Mouse (Mus musculus): ENCODE data around the gene Cfp.

Gene Cfp

GRCm38 (mm10) chrX:20931364-20931763 is at the start of gene Cfp:
Gene Cfp, minus strand, starts transcription at chrX:20931555.
- no peak for DNase-seq

GRCm38 (mm10) chrX:20980901-20981300 is 49.5 kb upstream of the Cfp start:
- no peak for DNase-seq

GRCm38 (mm10) chrX:20961477-20962378 is 30.4 kb upstream of the Cfp start, which contains the start of gene Uxt:
Gene Uxt, minus strand, starts transcription at chrX:20962017.
- DNase-seq, result peak; percentile 72 to 76

- DNase-seq, result peak; percentile 71
Measured at GRCm38 (mm10) chrX:20950191-20950880, 19.0 kb upstream of the Cfp start, which contains the start of gene Elk1. Gene Elk1, minus strand, starts transcription at chrX:20950608.

GRCm38 (mm10) chrX:20946055-20946454 is 14.7 kb upstream of the Cfp start:
- DNase-seq, result peak in 1 of 2 experiments; percentile 37

GRCm38 (mm10) chrX:20931963-20932362 is 608 bp upstream of the Cfp start:
- peak; percentile 42 to 51 for DNase-seq

GRCm38 (mm10) chrX:20929859-20930258 is 1.5 kb downstream of the Cfp start:
- no peak for DNase-seq

GRCm38 (mm10) chrX:20924976-20925375 is 6.4 kb downstream of the Cfp start:
- no peak for DNase-seq

GRCm38 (mm10) chrX:20923506-20923905 is 7.8 kb downstream of the Cfp start:
- DNase-seq, result no peak

GRCm38 (mm10) chrX:20921366-20921765 is 10.0 kb downstream of the Cfp start:
- no peak for DNase-seq

- DNase-seq, result peak; percentile 54 to 63
Measured at GRCm38 (mm10) chrX:20920844-20921364, 10.5 kb downstream of the Cfp start, which contains the start of gene Syn1. Gene Syn1, minus strand, starts transcription at chrX:20921004.

- DNase-seq, result no peak
Measured at GRCm38 (mm10) chrX:20920249-20920843, 11.0 kb downstream of the Cfp start.

GRCm38 (mm10) chrX:20915075-20915474 is 16.3 kb downstream of the Cfp start:
- no peak for DNase-seq

- DNase-seq, result no peak
Measured at GRCm38 (mm10) chrX:20913726-20914125, 17.6 kb downstream of the Cfp start.

GRCm38 (mm10) chrX:20910074-20910473 is 21.3 kb downstream of the Cfp start:
- DNase-seq, result no peak

Data from spleen, adult 18-20 months (tissue).